Mouse (Mus musculus) C2C12 (cell line): ENCODE measurements around the gene Fbxw2.

Experiments
- CEBPB ChIP-seq: IDR thresholded peaks from one replicate; pipeline ENCODE4 v1.6.1; 2011; ENCODE audit warnings: low read depth, mild to moderate bottlenecking, control low read depth, moderate library complexity
- CTCF ChIP-seq: IDR thresholded peaks from one replicate; pipeline ENCODE4 v1.5.1; 2011; ENCODE audit not compliant: control insufficient read depth, insufficient read depth, insufficient read length
- FOSL1 ChIP-seq: IDR thresholded peaks from one replicate; pipeline ENCODE4 v1.8.0; 2011; ENCODE audit warnings: mild to moderate bottlenecking, low read length; ENCODE audit not compliant: poor library complexity, insufficient read depth, severe bottlenecking
- MAX ChIP-seq: IDR thresholded peaks from one replicate; pipeline ENCODE4 v1.6.1; 2011; ENCODE audit warnings: mild to moderate bottlenecking, control low read depth
- MYOD1 ChIP-seq: IDR thresholded peaks from one replicate; pipeline ENCODE4 v1.6.1; 2011; ENCODE audit warnings: low read depth; ENCODE audit not compliant: control insufficient read depth, insufficient read length

GRCm38 (mm10) chr2:34825827-34826459 lies at the start of gene Fbxw2:
- peak; percentile 93 for TF ChIP-seq MAX
- no peak for TF ChIP-seq CTCF
- no peak for TF ChIP-seq CEBPB
- TF ChIP-seq MYOD1: no peak
- no peak for TF ChIP-seq FOSL1
